Mouse (Mus musculus) testis, postnatal 10 days (tissue): Measurements from ENCODE around the gene Erbb3.

Experiments
- DNase-seq: peaks from one replicate; pipeline ENCODE4 v3.0.0; 2021; ENCODE audit warnings: low spot score

Erbb3 gene

GRCm38 (mm10) chr10:128612433-128613153 lies 23.1 kb upstream of the Erbb3 start:
- DNase-seq = peak; percentile 87

- no peak for DNase-seq
These were observed 17.0 kb upstream of the Erbb3 start for GRCm38 (mm10) chr10:128606483-128606882.

- no peak for DNase-seq
These were observed 13.1 kb upstream of the Erbb3 start for GRCm38 (mm10) chr10:128602470-128603128.

GRCm38 (mm10) chr10:128601499-128601898 lies 12.0 kb upstream of the Erbb3 start:
- no peak for DNase-seq

GRCm38 (mm10) chr10:128598476-128598875 lies 9.0 kb upstream of the Erbb3 start:
- no peak for DNase-seq

- no peak for DNase-seq
These were observed 3.3 kb upstream of the Erbb3 start for GRCm38 (mm10) chr10:128592797-128593196.

GRCm38 (mm10) chr10:128591436-128591835 lies 2.0 kb upstream of the Erbb3 start:
- no peak for DNase-seq

- DNase-seq = peak; percentile 84
These were observed 790 bp upstream of the Erbb3 start for GRCm38 (mm10) chr10:128590193-128590690.

GRCm38 (mm10) chr10:128588775-128589463 lies 533 bp downstream of the Erbb3 start:
- DNase-seq = no peak

GRCm38 (mm10) chr10:128588136-128588535 lies 1.3 kb downstream of the Erbb3 start:
- no peak for DNase-seq

- DNase-seq = no peak
These were observed 1.8 kb downstream of the Erbb3 start for GRCm38 (mm10) chr10:128587697-128588096.

- no peak for DNase-seq
These were observed 2.3 kb downstream of the Erbb3 start for GRCm38 (mm10) chr10:128587120-128587519.

GRCm38 (mm10) chr10:128586546-128586945 lies 2.9 kb downstream of the Erbb3 start:
- no peak for DNase-seq

- no peak for DNase-seq
These were observed 5.1 kb downstream of the Erbb3 start for GRCm38 (mm10) chr10:128584386-128584785.

- DNase-seq = peak; percentile 62
These were observed 5.8 kb downstream of the Erbb3 start for GRCm38 (mm10) chr10:128583644-128584043.

- DNase-seq = no peak
These were observed 9.7 kb downstream of the Erbb3 start for GRCm38 (mm10) chr10:128579731-128580130.

GRCm38 (mm10) chr10:128579298-128579697 lies 10.2 kb downstream of the Erbb3 start:
- DNase-seq = no peak

- DNase-seq = no peak
These were observed 11.1 kb downstream of the Erbb3 start for GRCm38 (mm10) chr10:128578330-128578729.

- no peak for DNase-seq
These were observed 14.4 kb downstream of the Erbb3 start for GRCm38 (mm10) chr10:128575063-128575462.

- peak; percentile 96 for DNase-seq
These were observed 23.5 kb downstream of the Erbb3 start, which contains the start of gene Pa2g4 for GRCm38 (mm10) chr10:128565788-128566531. Gene Pa2g4, minus strand, starts transcription at chr10:128565987.

GRCm38 (mm10) chr10:128565206-128565787 lies 24.2 kb downstream of the Erbb3 start:
- peak; percentile 71 for DNase-seq

GRCm38 (mm10) chr10:128563544-128563943 lies 25.9 kb downstream of the Erbb3 start:
- no peak for DNase-seq
